Mouse (Mus musculus) ES-Bruce4 (cell line): ENCODE measurements at regions not wholly inside any gene's neighbourhood (a gene's known extent, or its start where the extent isn't known, plus 50 kb on each side); places are given as distances from the start of the nearest gene placed in this dataset.
A peak's percentile ranks its signal among the peaks of the same experiment; 100 is the strongest.

ENCODE experiments used
- H3K27ac ChIP-seq: 2 replicates; pipeline ENCODE4 v1.5.1; 2012; ENCODE audit warnings: low read length, inconsistent platforms; ENCODE audit not compliant: insufficient read depth
- H3K27me3 ChIP-seq: 2 replicates; pipeline ENCODE4 v1.6.1; 2012; ENCODE audit warnings: mild to moderate bottlenecking, low read length, inconsistent platforms; ENCODE audit not compliant: control insufficient read depth, poor library complexity, insufficient read depth, severe bottlenecking
- H3K36me3 ChIP-seq: 2 replicates; pipeline ENCODE4 v1.6.1; 2012; ENCODE audit warnings: inconsistent platforms, mild to moderate bottlenecking, low read length, moderate library complexity; ENCODE audit not compliant: control insufficient read depth, poor library complexity, insufficient read depth, severe bottlenecking
- H3K4me1 ChIP-seq: one replicate; pipeline ENCODE4 v1.8.1; 2011; ENCODE audit warnings: low read length; ENCODE audit not compliant: control insufficient read depth, insufficient read depth
- H3K4me3 ChIP-seq: 2 replicates; pipeline ENCODE4 v1.5.1; 2011; ENCODE audit warnings: low read depth, mild to moderate bottlenecking, low read length
- H3K9ac ChIP-seq: 2 replicates; pipeline ENCODE4 v1.6.1; 2012; ENCODE audit warnings: low read depth, mild to moderate bottlenecking, inconsistent platforms; ENCODE audit not compliant: poor library complexity, severe bottlenecking
- H3K9me3 ChIP-seq: replicated peaks from 2 replicates; pipeline ENCODE4 v1.6.1; 2012; ENCODE audit warnings: mild to moderate bottlenecking, low read length, inconsistent platforms; ENCODE audit not compliant: control insufficient read depth, poor library complexity, insufficient read depth, severe bottlenecking
- CTCF ChIP-seq: IDR thresholded peaks from one replicate; pipeline ENCODE4 v1.8.1; 2011; ENCODE audit warnings: low read depth, low read length
- EP300 ChIP-seq: IDR thresholded peaks from 2 replicates; pipeline ENCODE4 v1.6.1; 2011; ENCODE audit warnings: low read depth, low read length; ENCODE audit not compliant: insufficient read depth
- POLR2A ChIP-seq: IDR thresholded peaks from one replicate; pipeline ENCODE4 v1.8.1; 2011; ENCODE audit warnings: low read length; ENCODE audit not compliant: insufficient read depth

GRCm38 (mm10) chr13:94710574-94711172, 78.0 kb upstream of the Tbca start:
- Histone ChIP-seq H3K4me3 (peak overlapping the region; percentile 25), H3K27me3 (peaks cover 4% of the 10 kb centered on the region), H3K4me1 (peaks cover 2% of the 10 kb centered on the region), H3K36me3 (no peaks in the 10 kb centered on the region), H3K27ac (no peak overlapping the region), H3K9ac (peak overlapping the region; percentile 52; the same call in 1 of the 2 replicates), H3K9me3 (no peaks in the 10 kb centered on the region)
- TF ChIP-seq POLR2A (no peak), CTCF (no peak), EP300 (no peak)

- H3K9me3 ChIP-seq = no peaks in the 10 kb centered on the region
- H3K36me3 ChIP-seq = no peaks in the 10 kb centered on the region
- TF ChIP-seq POLR2A (no peak), CTCF (no peak), EP300 (no peak)
- no peak overlapping the region for H3K9ac ChIP-seq
- peaks cover 4% of the 10 kb centered on the region for H3K27me3 ChIP-seq
- no peaks in the 10 kb centered on the region for H3K4me1 ChIP-seq
- H3K27ac ChIP-seq = no peak overlapping the region
- no peak overlapping the region for H3K4me3 ChIP-seq
These were observed 75.3 kb upstream of the Tbca start for GRCm38 (mm10) chr13:94713451-94713850.

DNA sequence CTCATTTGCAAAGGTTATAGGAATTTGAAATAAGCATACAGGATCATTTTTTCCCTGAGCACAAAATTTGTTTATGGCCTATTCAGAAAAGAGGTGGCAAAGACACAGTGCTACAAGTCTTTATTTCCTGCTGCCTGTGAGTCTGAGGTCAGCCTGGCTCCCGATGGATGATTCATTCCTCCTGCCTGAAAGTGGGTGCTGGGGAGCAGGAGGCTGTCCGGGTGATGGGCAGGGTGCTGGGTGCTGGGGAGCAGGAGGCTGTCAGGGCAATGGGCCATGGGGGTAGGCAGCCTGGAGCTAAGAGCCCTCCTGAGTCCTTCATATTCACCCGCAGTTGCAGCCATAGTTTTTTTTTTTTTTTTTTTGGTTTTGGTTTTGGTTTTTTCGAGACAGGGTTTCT, 67.1 kb upstream of the Tbca start:
- Histone ChIP-seq H3K9ac (no peak overlapping the region), H3K27ac (no peak overlapping the region), H3K4me1 (no peaks in the 10 kb centered on the region), H3K36me3 (no peaks in the 10 kb centered on the region), H3K27me3 (no peaks in the 10 kb centered on the region), H3K9me3 (no peaks in the 10 kb centered on the region), H3K4me3 (no peak overlapping the region)
- TF ChIP-seq EP300 (no peak), POLR2A (no peak), CTCF (no peak)
